Mouse (Mus musculus) liver, embryonic 15.5 days (tissue): ENCODE data around the gene Cd55b. TPM values are rescaled to one million over a fixed set of nuclear protein-coding genes. Genes with fewer than 3 reads are reported as not detected.
A peak's percentile ranks its signal among the peaks of the same experiment; 100 is the strongest.
"Not testable (repeated sequence)": the region's sequence is repeated elsewhere in the genome, so short reads cannot be mapped to it uniquely, and the experiment has no call there.

ENCODE experiments used
- ATAC-seq: fragments of 200-750 bp; cut with Nextera tagmentation; 2 replicates; pipeline ENCODE4 v1.8.0; 2017; ENCODE audit warnings: moderate number of reproducible peaks, mild to moderate bottlenecking, moderate library complexity; ENCODE audit not compliant: insufficient read depth
- H3K27ac ChIP-seq: fragments of 300-500 bp; sonication (generic); replicated peaks from 2 replicates; pipeline ENCODE4 v1.5.1; 2015; ENCODE audit warnings: mild to moderate bottlenecking, inconsistent platforms
- H3K27me3 ChIP-seq: fragments of 300-500 bp; sonication (generic); 2 replicates; pipeline ENCODE4 v1.6.1; 2015; ENCODE audit warnings: mild to moderate bottlenecking, inconsistent platforms
- H3K36me3 ChIP-seq: fragments of 300-500 bp; sonication (generic); replicated peaks from 2 replicates; pipeline ENCODE4 v1.6.1; 2015; ENCODE audit warnings: moderate library complexity, mild to moderate bottlenecking, inconsistent platforms
- H3K4me1 ChIP-seq: fragments of 300-500 bp; sonication (generic); replicated peaks from 2 replicates; pipeline ENCODE4 v1.6.1; 2015; ENCODE audit warnings: inconsistent platforms
- H3K4me2 ChIP-seq: fragments of 300-500 bp; sonication (generic); 2 replicates; pipeline ENCODE4 v1.6.1; 2015; ENCODE audit warnings: moderate library complexity, mild to moderate bottlenecking, inconsistent platforms
- H3K4me3 ChIP-seq: fragments of 300-500 bp; sonication (generic); replicated peaks from 2 replicates; pipeline ENCODE4 v1.5.1; 2015; ENCODE audit warnings: mild to moderate bottlenecking, inconsistent platforms
- H3K9ac ChIP-seq: fragments of 300-500 bp; sonication (generic); 2 replicates; pipeline ENCODE4 v1.6.1; 2015; ENCODE audit warnings: moderate library complexity, mild to moderate bottlenecking, inconsistent platforms
- H3K9me3 ChIP-seq: fragments of 300-500 bp; sonication (generic); replicated peaks from 2 replicates; pipeline ENCODE4 v1.6.1; 2016; ENCODE audit warnings: inconsistent platforms
- WGBS: fragments of 180-500 bp; shearing (Covaris S2); methylation state at CpG from one replicate; pipeline ENCODE4 v1.1.7; 2015; ENCODE audit warnings: mixed read lengths; ENCODE audit not compliant: insufficient replicate concordance; 5-methylcytosine and 5-hydroxymethylcytosine counted together
- polyA plus RNA-seq: library from polyadenylated mRNA; unstranded; fragments of >200 nt; fragmentation: Nextera tagmentation; extraction: Ambion mirVana; gene quantifications from 2 replicates; pipeline ENCODE4 v1.2.1, GENCODE M21; 2015

Cd55b gene
- polyA plus RNA-seq: not detected in 2 replicates

DNA sequence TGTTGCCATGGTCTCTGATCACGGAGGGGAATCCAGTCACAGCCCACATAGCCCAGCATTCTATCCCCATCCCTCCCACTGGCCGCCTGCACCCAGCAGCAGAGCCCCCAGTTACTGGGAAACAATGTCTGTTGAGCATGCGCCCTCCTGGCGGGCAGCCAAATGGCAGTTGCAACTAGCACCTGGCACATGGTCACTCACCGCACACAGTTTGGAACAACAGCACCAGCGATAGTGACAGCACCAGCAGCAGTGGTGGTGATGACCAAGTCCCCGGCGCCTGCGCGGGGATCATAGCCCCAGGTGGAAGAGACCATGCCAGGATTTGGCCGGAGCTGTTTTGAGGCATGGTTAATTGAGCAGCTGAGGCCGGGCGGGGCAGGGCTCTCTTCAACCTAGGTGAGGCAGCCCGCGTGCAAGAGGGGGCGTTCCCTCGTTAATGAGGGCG is at the start of gene Cd55b:
Cd55b (minus strand) TSS at position 346 of the 448 bp plus-strand sequence.
- Histone ChIP-seq H3K9me3 (no peaks in the 10 kb centered on the region), H3K27ac (no peak within 1 kb of the TSS), H3K4me3 (no peak within 1 kb of the TSS), H3K4me2 (no peak within 1 kb of the TSS), H3K27me3 (no peaks in the 10 kb centered on the region), H3K36me3 (no peaks in the 10 kb centered on the region), H3K4me1 (no peaks in the 10 kb centered on the region), H3K9ac (no peak within 1 kb of the TSS)
- 53% methylated on average over 18 of the region's 18 CpGs for WGBS
- no peak for ATAC-seq

GRCm38 (mm10) chr1:130470074-130470473 is 47.3 kb upstream of the Cd55b start:
- Histone ChIP-seq H3K4me1 (no peaks in the 10 kb centered on the region), H3K4me3 (no peak overlapping the region), H3K9me3 (no peaks in the 10 kb centered on the region), H3K36me3 (no peaks in the 10 kb centered on the region), H3K9ac (no peak overlapping the region), H3K27me3 (no peaks in the 10 kb centered on the region), H3K27ac (no peak overlapping the region), H3K4me2 (no peak overlapping the region)
- 77% methylated on average over 4 of the region's 4 CpGs for WGBS
- ATAC-seq: no peak

GRCm38 (mm10) chr1:130467453-130467852 is 44.6 kb upstream of the Cd55b start:
- no peak overlapping the region for H3K27ac ChIP-seq
- no peaks in the 10 kb centered on the region for H3K36me3 ChIP-seq
- no peak for ATAC-seq
- H3K4me2 ChIP-seq: no peak overlapping the region
- peaks cover 15% of the 10 kb centered on the region for H3K4me1 ChIP-seq
- H3K9me3 ChIP-seq: no peaks in the 10 kb centered on the region
- no peak overlapping the region for H3K9ac ChIP-seq
- 68% methylated on average over 2 of the region's 2 CpGs for WGBS
- H3K27me3 ChIP-seq: no peaks in the 10 kb centered on the region
- no peak overlapping the region for H3K4me3 ChIP-seq

GRCm38 (mm10) chr1:130464173-130464572 is 41.4 kb upstream of the Cd55b start:
- H3K9ac ChIP-seq: no peak overlapping the region
- H3K4me1 ChIP-seq: peaks cover 18% of the 10 kb centered on the region
- H3K27ac ChIP-seq: no peak overlapping the region
- no peak overlapping the region for H3K4me2 ChIP-seq
- peaks cover 3% of the 10 kb centered on the region for H3K36me3 ChIP-seq
- no peaks in the 10 kb centered on the region for H3K9me3 ChIP-seq
- H3K4me3 ChIP-seq: no peak overlapping the region
- no peak for ATAC-seq
- H3K27me3 ChIP-seq: no peaks in the 10 kb centered on the region

- H3K27me3 ChIP-seq: no peaks in the 10 kb centered on the region
- H3K36me3 ChIP-seq: peaks cover 13% of the 10 kb centered on the region
- H3K4me2 ChIP-seq: peak overlapping the region; percentile 93
- H3K27ac ChIP-seq: peak overlapping the region; percentile 91
- H3K9ac ChIP-seq: peak overlapping the region; percentile 81
- peak overlapping the region; percentile 81 for H3K4me3 ChIP-seq
- no peaks in the 10 kb centered on the region for H3K9me3 ChIP-seq
- ATAC-seq: no peak
- 7% methylated on average over 4 of the region's 4 CpGs for WGBS
- peaks cover 18% of the 10 kb centered on the region for H3K4me1 ChIP-seq
These were observed 40.1 kb upstream of the Cd55b start for GRCm38 (mm10) chr1:130462867-130463266.

- H3K27ac ChIP-seq: peak within 1 kb of the TSS; percentile 91
- H3K9ac ChIP-seq: peak within 1 kb of the TSS; percentile 81
- H3K4me2 ChIP-seq: peak within 1 kb of the TSS; percentile 93
- H3K27me3 ChIP-seq: no peaks in the 10 kb centered on the region
- peak; percentile 98 for ATAC-seq
- H3K4me3 ChIP-seq: peak within 1 kb of the TSS; percentile 81
- H3K36me3 ChIP-seq: peaks cover 13% of the 10 kb centered on the region
- WGBS: 1% methylated on average over 45 of the region's 45 CpGs
- no peaks in the 10 kb centered on the region for H3K9me3 ChIP-seq
- H3K4me1 ChIP-seq: peaks cover 18% of the 10 kb centered on the region
These were observed 39.5 kb upstream of the Cd55b start, which contains the start of gene Cd55 for GRCm38 (mm10) chr1:130462084-130462861. Gene Cd55 (minus strand): TSS chr1:130462744.

GRCm38 (mm10) chr1:130455111-130455510 is 32.3 kb upstream of the Cd55b start:
- H3K4me3 ChIP-seq: no peak overlapping the region
- no peak overlapping the region for H3K9ac ChIP-seq
- no peak for ATAC-seq
- H3K4me2 ChIP-seq: no peak overlapping the region
- peaks cover 38% of the 10 kb centered on the region for H3K36me3 ChIP-seq
- H3K9me3 ChIP-seq: no peaks in the 10 kb centered on the region
- H3K27me3 ChIP-seq: no peaks in the 10 kb centered on the region
- H3K27ac ChIP-seq: no peak overlapping the region
- 81% methylated on average over 2 of the region's 2 CpGs for WGBS
- 0 out of 2 replicates have a peak, but pooled peaks cover 2% of the 10 kb centered on the region for H3K4me1 ChIP-seq

DNA sequence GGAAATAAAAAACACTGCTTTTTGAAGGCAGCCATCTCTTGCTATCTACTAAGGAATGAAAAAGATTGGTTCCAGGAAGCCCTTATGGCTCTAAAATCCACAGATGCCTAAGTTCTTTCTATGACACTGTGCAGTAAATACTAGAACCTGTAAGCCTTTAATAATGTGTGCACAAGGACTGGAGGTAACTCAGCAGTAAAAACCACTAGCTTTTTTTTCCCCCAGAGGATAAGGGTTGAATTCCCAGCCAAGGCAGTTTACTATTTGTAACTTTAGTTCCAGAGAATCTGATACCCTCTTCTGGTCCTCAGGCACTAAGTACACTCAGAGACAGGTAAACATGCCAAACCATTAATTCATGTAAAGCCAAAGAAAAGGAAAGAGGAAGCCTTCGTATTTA is 20.1 kb upstream of the Cd55b start:
- WGBS: 81% methylated on average over 1 of the region's 1 CpGs
- not testable (repeated sequence) for H3K27me3 ChIP-seq, H3K4me2 ChIP-seq, H3K27ac ChIP-seq, H3K4me3 ChIP-seq, H3K9ac ChIP-seq, H3K4me1 ChIP-seq, ATAC-seq, H3K36me3 ChIP-seq, H3K9me3 ChIP-seq

DNA sequence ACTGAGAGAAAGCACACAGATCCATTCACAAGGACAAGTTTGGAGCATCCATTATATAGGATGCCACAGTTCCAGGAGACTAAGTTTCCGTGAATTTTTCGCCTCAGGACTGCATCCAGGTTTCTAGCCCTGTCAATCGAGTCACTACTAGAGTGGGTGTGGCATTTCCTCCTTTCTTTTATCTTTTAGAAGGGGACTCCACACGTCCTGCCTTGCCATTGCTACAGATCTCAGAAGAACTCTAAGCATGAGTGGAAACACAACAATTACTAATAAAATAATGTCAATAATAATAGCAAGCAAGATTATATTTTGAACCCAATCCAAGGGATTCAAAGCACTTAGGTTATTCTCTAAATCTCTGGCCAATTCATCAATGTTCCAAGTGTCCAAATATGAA is 8.1 kb upstream of the Cd55b start:
- no peak for ATAC-seq
- no peak overlapping the region for H3K27ac ChIP-seq
- H3K9ac ChIP-seq: no peak overlapping the region
- no peaks in the 10 kb centered on the region for H3K36me3 ChIP-seq
- H3K9me3 ChIP-seq: no peaks in the 10 kb centered on the region
- 35% methylated on average over 4 of the region's 4 CpGs for WGBS
- H3K4me3 ChIP-seq: no peak overlapping the region
- H3K4me2 ChIP-seq: no peak overlapping the region
- H3K4me1 ChIP-seq: no peaks in the 10 kb centered on the region
- no peaks in the 10 kb centered on the region for H3K27me3 ChIP-seq

DNA sequence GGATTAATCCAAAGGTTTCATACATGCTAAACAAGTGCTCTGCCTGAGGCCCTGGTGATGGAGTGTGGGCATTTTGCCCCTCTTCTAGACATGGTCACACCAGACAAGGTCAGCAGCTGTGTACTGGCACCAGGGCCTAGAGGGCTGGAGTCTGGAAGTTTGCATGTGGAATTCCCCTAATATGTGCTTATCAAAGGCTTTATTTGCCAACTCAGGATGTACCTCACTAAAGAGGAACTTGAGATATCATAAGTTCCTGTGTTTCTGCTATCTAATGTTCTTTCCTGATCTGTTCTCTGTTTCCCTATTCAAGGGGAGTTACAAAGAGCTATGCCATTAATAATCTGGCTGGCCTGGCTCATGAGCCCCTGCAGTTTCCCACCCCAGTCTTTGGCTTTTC is 5.9 kb upstream of the Cd55b start:
- H3K27me3 ChIP-seq, H3K9me3 ChIP-seq, H3K4me3 ChIP-seq, H3K9ac ChIP-seq, H3K4me2 ChIP-seq, H3K4me1 ChIP-seq, H3K36me3 ChIP-seq, H3K27ac ChIP-seq: not testable (repeated sequence)
- ATAC-seq: peak; percentile 47; the same call in 1 of the 2 replicates

- not testable (repeated sequence) for H3K36me3 ChIP-seq, H3K9ac ChIP-seq, H3K4me2 ChIP-seq, H3K4me1 ChIP-seq, H3K27me3 ChIP-seq, H3K4me3 ChIP-seq, H3K9me3 ChIP-seq, H3K27ac ChIP-seq, ATAC-seq
- 52% methylated on average over 3 of the region's 3 CpGs for WGBS
These were observed 4.5 kb upstream of the Cd55b start for GRCm38 (mm10) chr1:130427175-130427853.
